Mouse (Mus musculus) layer of hippocampus, adult 6 months (tissue): ENCODE results near the gene Camkmt. TPM values are rescaled to one million over a fixed set of nuclear protein-coding genes. Genes with fewer than 3 reads are reported as not detected.

Experiments used
- long read RNA-seq, 2 experiments: library from polyadenylated mRNA; unstranded; transcript quantifications; one replicate each; pipeline ENCODE4 v2.0.0; 2019 to 2020
- polyA plus RNA-seq: library from polyadenylated mRNA; unstranded; fragments of <200 nt; fragmentation: Nextera tagmentation; gene quantifications from 2 replicates; pipeline ENCODE4 v1.2.3, GENCODE M21; 2021

The Camkmt gene
- 12.5 and 12.7 TPM in 2 replicates for polyA plus RNA-seq
- long read RNA-seq, experiment 1, partial matches to known transcripts = 1 of 9 reads
- long read RNA-seq, experiment 1, other reads (novel, unspliced or antisense) = 8 of 9 reads
- long read RNA-seq, experiment 2, partial matches to known transcripts = 0 of 24 reads
- long read RNA-seq, experiment 2, other reads (novel, unspliced or antisense) = 24 of 24 reads

GRCm38 (mm10) chr17:85090120-85091099 is at the start of gene Camkmt, which contains the start of gene Prepl:
TSS of gene Camkmt (plus strand) at chr17:85090552.
TSS of gene Prepl (minus strand) at chr17:85090241.

Other genes starting within 250 kb of the Camkmt start
- 12.4 and 14.4 TPM in 2 replicates for gene Ppm1b, start 133.8 kb upstream of the Camkmt start, polyA plus RNA-seq
- gene Slc3a1, start 62.2 kb upstream of the Camkmt start, polyA plus RNA-seq = not detected in 2 replicates
- 133 and 152 TPM in 2 replicates for gene Prepl, start 311 bp upstream of the Camkmt start, polyA plus RNA-seq